ENCODE assay signal across 19 mouse cellular contexts in genomic region chr2:74596094-74596493, GRCm38 (mm10). TPM values are rescaled to one million over a fixed set of nuclear protein-coding genes. Genes with fewer than 3 reads are reported as not detected.
A peak's percentile ranks its signal among the peaks of the same experiment; 100 is the strongest.
DNase-seq lines count a peak whose midpoint lies in the region; ATAC-seq and TF ChIP-seq lines count a peak whose summit lies in the region.
"Had no signal": no experiment of that assay in that cellular context is flagged by ENCODE, and none has a peak within 500 bp of the region (broad histone marks: within the 10 kb centered on the region; RNA-seq: fewer than 3 reads in every experiment).

No protein-coding gene starts in this region.

- H3K4me3 ChIP-seq in intestine, embryonic 14.5 days (ENCODE audit: low read depth, low read length) = no peak overlapping the region
- H3K4me3 ChIP-seq in intestine, embryonic 15.5 days (replicated peaks) = no peak overlapping the region
- H3K4me3 ChIP-seq in liver, embryonic 16.5 days (ENCODE audit: low read depth, low read length) = no peak overlapping the region
- H3K4me3 ChIP-seq in stomach, postnatal 0 days (ENCODE audit: low read depth, low read length) = no peak overlapping the region
- H3K4me3 ChIP-seq: embryonic facial prominence, embryonic 13.5 days; forebrain, embryonic 13.5 days; gastrocnemius, adult 2 months; heart, embryonic 12.5 days; hindbrain, embryonic 12.5 days had no signal

- H3K4me1 ChIP-seq in intestine, embryonic 14.5 days (replicated peaks; ENCODE audit: control insufficient read depth, insufficient read depth, low read length) = no peaks in the 10 kb centered on the region
- no peaks in the 10 kb centered on the region for H3K4me1 ChIP-seq in intestine, embryonic 15.5 days (replicated peaks)
- H3K4me1 ChIP-seq in liver, embryonic 16.5 days (ENCODE audit: control insufficient read depth, low read depth, low read length) = no peaks in the 10 kb centered on the region
- H3K4me1 ChIP-seq in stomach, postnatal 0 days (replicated peaks; ENCODE audit: control insufficient read depth, insufficient read depth) = no peaks in the 10 kb centered on the region
- H3K4me1 ChIP-seq: embryonic facial prominence, embryonic 13.5 days; forebrain, embryonic 13.5 days; heart, embryonic 12.5 days; hindbrain, embryonic 12.5 days had no signal

- 0 out of 2 replicates have a peak, but pooled peaks have one; percentile 62 for ATAC-seq in intestine, embryonic 14.5 days (replicated peaks; ENCODE audit: low FRiP score, low TSS enrichment, low read depth)
- peak; percentile 94 for ATAC-seq in intestine, embryonic 15.5 days
- peak; percentile 78 for ATAC-seq in liver, embryonic 16.5 days (ENCODE audit: low read depth)
- 0 out of 2 replicates have a peak, but pooled peaks have one; percentile 49 for ATAC-seq in stomach, postnatal 0 days (ENCODE audit: low FRiP score, low TSS enrichment)
- ATAC-seq: forebrain, embryonic 13.5 days; forebrain, postnatal 0 days had no signal

- no peaks in the 10 kb centered on the region for H3K9me3 ChIP-seq in intestine, embryonic 14.5 days (ENCODE audit: control insufficient read depth, low read length)
- no peaks in the 10 kb centered on the region for H3K9me3 ChIP-seq in intestine, embryonic 15.5 days
- no peaks in the 10 kb centered on the region for H3K9me3 ChIP-seq in liver, embryonic 16.5 days (replicated peaks; ENCODE audit: control insufficient read depth, low read length)
- 0 out of 2 replicates have a peak, but pooled peaks cover 3% of the 10 kb centered on the region for H3K9me3 ChIP-seq in stomach, postnatal 0 days (ENCODE audit: control insufficient read depth, low read length)
- H3K9me3 ChIP-seq: embryonic facial prominence, embryonic 13.5 days; forebrain, embryonic 13.5 days; heart, embryonic 12.5 days; hindbrain, embryonic 12.5 days had no signal

- no peaks in the 10 kb centered on the region for H3K27me3 ChIP-seq in intestine, embryonic 14.5 days (replicated peaks; ENCODE audit: control insufficient read depth, insufficient read depth, low read length)
- H3K27me3 ChIP-seq in intestine, embryonic 15.5 days (replicated peaks) = no peaks in the 10 kb centered on the region
- H3K27me3 ChIP-seq in liver, embryonic 16.5 days (ENCODE audit: control insufficient read depth, insufficient read depth, low read depth, low read length) = no peaks in the 10 kb centered on the region
- no peaks in the 10 kb centered on the region for H3K27me3 ChIP-seq in stomach, postnatal 0 days (ENCODE audit: control insufficient read depth, insufficient read depth, low read length)
- H3K27me3 ChIP-seq: embryonic facial prominence, embryonic 13.5 days; forebrain, embryonic 13.5 days; heart, embryonic 12.5 days; hindbrain, embryonic 12.5 days had no signal

- H3K36me3 ChIP-seq in intestine, embryonic 14.5 days (ENCODE audit: control insufficient read depth, insufficient read depth, low read length) = no peaks in the 10 kb centered on the region
- no peaks in the 10 kb centered on the region for H3K36me3 ChIP-seq in intestine, embryonic 15.5 days
- no peaks in the 10 kb centered on the region for H3K36me3 ChIP-seq in liver, embryonic 16.5 days (ENCODE audit: control insufficient read depth, insufficient read depth)
- no peaks in the 10 kb centered on the region for H3K36me3 ChIP-seq in stomach, postnatal 0 days (ENCODE audit: control insufficient read depth, insufficient read depth, low read length)
- H3K36me3 ChIP-seq: embryonic facial prominence, embryonic 13.5 days; heart, embryonic 12.5 days; hindbrain, embryonic 12.5 days had no signal

- TF ChIP-seq EP300 in stomach, postnatal 0 days (optimal IDR thresholded peaks at IDR 0.05) = no peak

- no peak for TF ChIP-seq CTCF in stomach, postnatal 0 days (IDR thresholded peaks at IDR 0.05; ENCODE audit: low read depth)

- no peak overlapping the region for H3K9ac ChIP-seq in intestine, embryonic 14.5 days (ENCODE audit: low read length)
- no peak overlapping the region for H3K9ac ChIP-seq in intestine, embryonic 15.5 days
- H3K9ac ChIP-seq in liver, embryonic 16.5 days (ENCODE audit: low read depth, low read length) = no peak overlapping the region
- H3K9ac ChIP-seq in stomach, postnatal 0 days (ENCODE audit: low read length) = no peak overlapping the region
- H3K9ac ChIP-seq: embryonic facial prominence, embryonic 13.5 days; forebrain, embryonic 13.5 days; forebrain, postnatal 0 days; heart, embryonic 12.5 days; hindbrain, embryonic 12.5 days had no signal

- no peak overlapping the region for H3K27ac ChIP-seq in intestine, embryonic 14.5 days (ENCODE audit: low read depth)
- H3K27ac ChIP-seq in intestine, embryonic 15.5 days = no peak overlapping the region
- H3K27ac ChIP-seq in liver, embryonic 16.5 days (ENCODE audit: low read length) = no peak overlapping the region
- H3K27ac ChIP-seq in stomach, postnatal 0 days (replicated peaks) = no peak overlapping the region
- H3K27ac ChIP-seq: embryonic facial prominence, embryonic 13.5 days; forebrain, embryonic 13.5 days; gastrocnemius, adult 2 months; hindbrain, embryonic 12.5 days had no signal

- no peak for DNase-seq in intestine, embryonic 14.5 days (ENCODE audit: low spot score)
- DNase-seq in stomach, postnatal 0 days (ENCODE audit: low spot score) = peak; percentile 17
- DNase-seq in thymus, postnatal 14 days = no peak
- no peak for DNase-seq in heart, postnatal 14 days
- DNase-seq: adrenal gland, adult 2 months; adrenal gland, postnatal 25 days; cerebellum, adult 18-20 months; cerebellum, adult 9-11 months; cerebellum, postnatal 36 days; forebrain, postnatal 0 days; gastrocnemius, adult 2 months; gastrocnemius, postnatal 25 days; heart, postnatal 4 days had no signal

- no peak overlapping the region for H3K4me2 ChIP-seq in intestine, embryonic 14.5 days (ENCODE audit: low read length)
- H3K4me2 ChIP-seq in intestine, embryonic 15.5 days (replicated peaks) = no peak overlapping the region
- H3K4me2 ChIP-seq in liver, embryonic 16.5 days (ENCODE audit: low read depth, low read length) = no peak overlapping the region
- no peak overlapping the region for H3K4me2 ChIP-seq in stomach, postnatal 0 days (replicated peaks; ENCODE audit: low read depth)
- H3K4me2 ChIP-seq: embryonic facial prominence, embryonic 13.5 days; forebrain, embryonic 13.5 days; heart, embryonic 12.5 days; hindbrain, embryonic 12.5 days had no signal

- intact Hi-C loops in heart, postnatal 14 days (cut with DNase I) = no loop called here

RNA-seq across cellular contexts. Expression of gene Lnpk, which starts 16.9 kb away (rescaled TPM):
- 22.5 and 23.7 TPM in 2 replicates for polyA plus RNA-seq in intestine, embryonic 14.5 days (2014; fragmentation: Nextera tagmentation; extraction: Ambion mirVana)
- polyA plus RNA-seq in intestine, embryonic 15.5 days (2015; fragmentation: Nextera tagmentation; extraction: Ambion mirVana) = 19.0 and 25.7 TPM in 2 replicates
- 14.7 and 18.3 TPM in 2 replicates for polyA plus RNA-seq in liver, embryonic 16.5 days (2015; fragmentation: Nextera tagmentation; extraction: Ambion mirVana)
- polyA plus RNA-seq in stomach, postnatal 0 days (2015; fragmentation: Nextera tagmentation; extraction: Ambion mirVana) = 10.4 and 12.0 TPM in 2 replicates
- total RNA-seq in heart, postnatal 14 days (2021) = 10 to 100 TPM; 16.8 to 18.8 TPM
